Mouse (Mus musculus) lung, postnatal 4 days (tissue): ENCODE results near the gene Rtp3.

Experiments
- DNase-seq, 2 experiments: peaks; one replicate each; pipeline ENCODE4 v3.0.0; 2021

Gene Rtp3

DNA sequence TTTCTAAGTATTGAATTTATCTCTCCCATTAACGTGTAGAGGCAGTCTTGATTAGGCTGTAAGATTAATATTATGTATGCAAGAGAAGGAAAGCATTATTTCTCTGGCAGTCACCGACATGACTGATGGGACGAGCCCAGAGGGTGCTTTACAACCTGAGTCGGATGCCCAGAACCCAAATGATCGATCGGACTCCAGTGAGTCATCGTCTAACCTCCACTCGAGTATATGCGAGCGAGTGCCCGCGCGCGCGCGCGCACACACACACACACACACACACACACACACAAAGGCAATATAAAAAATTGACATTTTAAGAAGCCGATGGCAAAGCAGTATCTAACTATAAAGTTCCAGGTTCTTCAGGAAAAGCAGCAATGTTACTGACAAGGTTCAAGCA, 45.0 kb downstream of the Rtp3 start:
- DNase-seq: no peak

DNA sequence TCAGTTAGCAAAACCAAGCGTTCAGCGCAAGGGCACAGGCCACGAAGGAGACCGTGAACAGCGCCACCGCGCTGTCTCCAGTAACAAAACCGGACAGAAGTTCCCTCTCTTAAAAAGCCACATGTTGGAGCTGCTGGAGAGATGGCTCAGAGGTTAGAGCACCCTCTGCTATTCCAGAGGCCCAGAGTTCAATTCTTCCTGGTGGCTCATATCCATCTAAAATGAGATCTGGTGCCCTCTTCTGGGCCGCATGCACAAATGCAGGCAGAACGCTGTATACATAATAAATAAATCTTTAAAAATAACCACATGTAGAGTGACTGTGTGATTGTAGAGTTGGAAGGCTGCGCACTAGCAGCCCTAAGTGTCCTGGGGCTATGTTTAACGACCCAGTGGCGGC, 46.1 kb downstream of the Rtp3 start:
- peak in 1 of 2 experiments; percentile 16 for DNase-seq

GRCm38 (mm10) chr9:110937506-110938490, 52.6 kb downstream of the Rtp3 start:
- no peak for DNase-seq

DNA sequence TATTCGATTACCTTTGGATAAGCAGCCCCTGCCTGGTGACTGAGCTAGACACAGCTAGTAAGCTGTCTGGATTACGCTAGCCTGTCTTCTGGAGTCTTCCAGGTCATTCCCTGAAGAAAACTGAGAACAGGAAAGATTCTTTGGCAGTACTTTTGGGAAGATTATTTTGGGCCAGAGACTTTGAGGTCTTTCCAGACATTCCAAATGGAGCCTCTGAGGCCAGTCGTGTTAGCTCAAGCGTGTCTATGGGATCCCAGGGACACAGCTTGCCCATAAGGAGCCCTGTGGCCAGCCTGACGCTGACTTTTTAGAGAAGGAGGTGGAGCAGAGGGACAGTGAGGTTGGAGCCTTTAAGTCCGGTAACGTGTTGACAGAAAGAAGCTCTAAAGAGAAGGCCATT, 54.4 kb downstream of the Rtp3 start:
- no peak for DNase-seq
